Mouse (Mus musculus) layer of hippocampus, adult 8-10 months (tissue): Measurements from ENCODE around the gene Crhr2. TPM values are rescaled to one million over a fixed set of nuclear protein-coding genes. Genes with fewer than 3 reads are reported as not detected.

ENCODE experiments used
- DNase-seq, 2 experiments: peaks; one replicate each; pipeline ENCODE4 v3.0.0; 2022; ENCODE audit warnings: low spot score in 2 of 2
- total RNA-seq, 4 experiments: library from RNA; stranded (reverse); gene quantifications; 2 replicates each; pipeline ENCODE4 v1.2.4; 2022

The Crhr2 gene
- total RNA-seq, 4 experiments from 2014 or later: 4.0 to 5.9 (median 5.3) TPM

DNA sequence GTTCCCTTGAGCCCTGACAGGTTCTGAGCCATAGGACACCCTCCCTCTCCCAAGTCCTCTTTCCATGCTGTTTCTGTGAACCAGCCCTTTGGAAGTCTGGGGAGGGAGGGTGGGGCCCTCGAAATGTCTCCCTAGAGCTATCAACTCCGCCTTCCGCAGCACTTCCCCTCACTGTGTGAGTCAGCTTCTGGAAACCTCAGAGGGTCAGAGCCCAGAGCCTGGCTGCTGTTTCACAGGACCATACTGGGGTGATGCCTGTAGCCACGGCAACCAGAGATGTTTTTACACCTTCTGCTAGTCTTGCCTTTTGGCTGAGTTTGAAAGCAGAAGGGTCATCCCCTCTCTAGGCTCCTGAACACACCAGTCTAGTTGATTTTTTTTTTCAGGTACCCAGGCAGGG lies 9.8 kb downstream of the Crhr2 start:
- no peak for DNase-seq

DNA sequence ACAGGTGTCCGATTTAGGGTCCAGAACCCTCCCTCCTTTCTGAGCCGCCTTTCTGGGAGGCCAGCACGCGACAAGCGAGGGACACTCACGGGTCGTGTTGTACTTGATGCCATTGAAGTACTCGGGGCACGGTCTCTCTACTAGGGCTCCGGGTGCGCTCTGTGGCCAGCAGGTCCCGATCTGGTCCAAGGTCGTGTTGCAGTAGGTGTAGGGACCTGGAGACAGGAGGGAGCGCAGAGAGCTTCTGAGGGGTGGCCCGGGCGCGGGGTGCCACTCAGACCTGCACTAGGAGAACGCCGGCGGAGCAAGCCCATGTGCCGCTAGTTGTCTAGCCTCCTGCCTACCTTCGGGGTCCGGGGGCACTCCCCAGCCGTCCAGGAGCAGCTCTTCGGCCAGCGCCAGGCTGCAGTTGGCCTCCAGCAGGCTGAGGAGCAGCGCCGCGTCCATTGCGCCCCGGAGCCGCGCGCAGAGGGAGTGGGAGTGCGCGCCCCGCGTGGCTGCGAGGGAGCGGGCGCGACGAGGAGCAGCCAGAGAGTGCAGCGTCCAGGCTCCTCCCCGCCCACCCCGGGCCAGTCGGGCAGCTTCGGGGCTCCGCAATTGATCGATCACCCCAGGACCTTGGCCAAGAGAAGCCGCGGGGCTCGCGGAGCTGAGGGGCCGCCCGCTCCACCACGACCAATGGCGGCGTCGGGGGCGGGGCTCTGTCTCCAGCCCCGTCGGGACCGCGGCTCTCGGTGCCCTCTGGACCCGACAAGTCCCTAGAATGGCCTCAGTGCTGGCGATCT lies 15.3 kb downstream of the Crhr2 start:
- DNase-seq: no peak

DNA sequence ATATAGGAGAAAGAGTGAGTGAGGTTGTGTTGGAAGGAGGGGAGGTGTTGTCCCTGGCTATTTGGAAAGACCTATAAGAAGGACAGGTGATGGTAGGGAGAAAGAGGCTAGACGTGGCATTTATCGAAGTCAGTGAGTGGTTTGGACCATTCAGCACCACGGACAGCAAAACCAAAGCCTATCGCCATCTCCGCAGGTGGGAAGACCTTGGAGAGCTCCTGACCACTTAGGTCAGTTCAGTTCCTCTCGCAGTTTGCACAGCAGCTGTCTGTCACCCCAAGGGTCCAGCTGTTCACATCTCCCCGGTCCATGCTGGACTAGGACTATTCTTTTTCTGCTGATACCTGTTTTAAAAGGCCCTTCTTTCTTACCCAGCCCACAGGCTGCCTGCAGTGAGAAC lies 24.5 kb downstream of the Crhr2 start:
- no peak for DNase-seq

DNA sequence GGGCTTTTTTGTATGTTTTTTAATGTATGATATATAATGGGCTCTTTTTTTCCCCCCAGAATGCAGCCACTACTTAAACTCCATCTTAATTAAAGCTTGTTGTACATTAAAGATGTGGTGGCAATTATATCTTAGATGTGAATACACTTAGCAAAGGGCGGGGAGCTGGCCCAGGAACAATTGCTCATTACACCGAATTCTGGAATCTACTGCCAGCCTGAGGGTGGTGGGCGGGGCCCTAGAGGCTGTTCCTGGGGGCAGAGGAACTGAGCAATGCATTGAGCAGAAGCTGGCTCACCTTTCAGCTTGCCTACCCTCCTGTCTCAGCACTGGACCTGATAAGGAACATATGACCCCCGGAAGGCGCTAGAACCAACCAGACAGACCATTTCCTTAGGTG lies 34.2 kb downstream of the Crhr2 start:
- DNase-seq: no peak

DNA sequence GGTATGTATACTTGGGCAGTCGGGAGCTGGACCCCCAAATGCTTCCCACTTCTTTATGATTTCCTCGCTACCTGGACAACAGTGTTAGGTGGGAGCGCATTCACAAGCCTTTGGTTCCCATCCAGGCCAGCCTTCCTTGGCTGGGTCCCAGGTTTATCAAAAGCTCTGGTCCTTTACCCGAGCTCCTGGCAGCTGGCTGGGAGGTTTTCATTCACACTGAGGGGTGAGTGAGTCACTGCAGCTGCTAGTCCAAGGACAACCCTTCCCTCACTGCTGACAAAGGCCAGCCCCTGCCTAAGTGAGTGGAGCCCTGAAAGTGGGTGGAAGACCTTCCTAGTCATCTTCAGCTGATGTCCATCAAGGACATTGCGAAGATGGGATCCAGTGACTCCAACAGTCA lies 34.8 kb downstream of the Crhr2 start:
- DNase-seq: no peak

DNA sequence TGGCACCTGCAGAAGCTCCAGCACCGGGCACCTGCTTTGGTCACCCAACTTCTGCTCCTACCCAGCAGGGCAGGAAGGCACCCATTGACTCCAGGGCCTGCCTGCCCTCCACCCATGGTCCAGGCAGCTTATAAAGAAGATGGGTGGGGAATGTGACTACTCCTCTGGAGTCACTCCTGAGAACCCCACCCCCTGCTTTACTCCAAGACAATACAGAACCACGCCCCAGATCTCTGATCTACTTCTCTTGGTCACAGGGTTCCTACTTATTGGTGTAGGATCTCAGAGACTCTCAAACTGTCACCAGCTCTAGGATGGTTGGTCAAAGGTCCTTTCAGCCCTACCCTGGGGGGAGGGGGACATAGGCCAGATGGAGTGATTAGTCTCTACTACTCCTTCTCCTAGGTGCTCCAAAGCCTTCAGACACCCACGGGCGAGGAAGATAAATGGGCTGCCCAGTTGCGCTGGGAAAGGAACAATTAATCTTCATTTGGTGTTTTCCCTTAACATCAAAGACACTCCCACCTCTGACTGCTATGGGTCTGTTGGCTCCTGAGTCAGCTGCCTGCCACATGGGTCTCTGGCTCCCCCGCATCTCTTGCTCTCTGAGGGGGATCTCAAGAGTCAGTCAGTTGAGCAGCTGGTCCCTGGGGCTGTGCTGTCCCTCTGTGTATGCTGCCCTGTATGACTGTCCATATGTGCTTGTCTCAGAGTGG lies 39.2 kb downstream of the Crhr2 start:
- no peak for DNase-seq

DNA sequence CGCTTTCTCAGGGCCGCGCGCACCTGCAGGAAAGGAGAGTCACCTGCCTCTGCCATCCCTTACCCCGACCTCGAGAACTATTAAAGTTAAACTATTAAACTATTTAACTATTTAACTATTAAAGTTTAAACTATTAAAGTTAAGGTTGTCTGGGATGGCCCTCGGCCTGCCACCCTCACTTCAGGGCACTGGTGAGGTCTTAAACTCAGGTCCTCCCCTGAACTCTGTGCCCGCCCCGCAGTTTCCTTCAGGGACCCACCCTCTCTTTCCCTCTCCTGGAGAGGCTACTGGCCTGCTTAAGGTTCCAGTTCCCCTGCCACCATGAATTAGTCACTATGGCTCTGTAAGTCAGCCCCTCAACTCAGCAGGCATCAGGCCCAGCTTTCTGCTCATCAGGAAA lies 41.4 kb downstream of the Crhr2 start:
- no peak for DNase-seq

DNA sequence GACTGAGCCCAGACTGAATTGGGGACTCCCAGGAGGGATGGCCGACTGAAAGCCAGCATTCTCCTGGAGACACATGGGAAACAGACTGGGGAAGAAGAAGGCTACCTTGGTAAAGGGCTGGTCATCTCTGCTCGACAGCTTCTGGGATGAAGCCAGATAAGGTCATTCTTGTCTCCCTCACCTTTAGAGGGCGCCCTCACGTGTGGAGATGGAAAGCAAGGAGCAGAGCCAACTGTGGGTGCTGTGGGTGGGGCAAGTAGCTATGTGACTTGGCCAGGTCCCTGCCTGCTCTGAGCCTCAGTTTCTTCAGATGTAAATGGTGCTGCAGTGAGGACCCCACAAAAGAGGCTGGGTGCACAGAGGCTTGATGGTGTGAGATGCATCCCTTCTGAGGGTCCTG lies 42.2 kb downstream of the Crhr2 start:
- no peak for DNase-seq

DNA sequence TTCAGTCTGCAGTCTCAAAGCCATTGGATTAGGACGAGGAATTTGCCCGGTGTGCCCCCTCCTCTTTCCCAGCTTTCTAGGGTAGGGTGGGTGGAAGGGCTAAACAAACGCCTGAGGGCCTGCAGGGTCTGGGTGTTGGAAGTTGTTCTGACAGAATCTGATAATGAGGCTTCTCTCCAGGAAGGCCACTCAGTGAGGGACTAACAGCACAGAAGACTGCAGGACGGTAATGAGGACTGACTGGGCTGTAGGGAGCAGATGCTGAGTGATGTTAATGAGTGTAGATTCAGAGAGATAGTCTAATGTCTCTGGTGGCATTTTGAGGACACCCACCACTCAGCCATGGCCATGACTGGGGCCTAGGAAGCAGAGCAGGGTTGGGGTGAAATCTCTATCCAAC lies 45.5 kb downstream of the Crhr2 start:
- no peak for DNase-seq

DNA sequence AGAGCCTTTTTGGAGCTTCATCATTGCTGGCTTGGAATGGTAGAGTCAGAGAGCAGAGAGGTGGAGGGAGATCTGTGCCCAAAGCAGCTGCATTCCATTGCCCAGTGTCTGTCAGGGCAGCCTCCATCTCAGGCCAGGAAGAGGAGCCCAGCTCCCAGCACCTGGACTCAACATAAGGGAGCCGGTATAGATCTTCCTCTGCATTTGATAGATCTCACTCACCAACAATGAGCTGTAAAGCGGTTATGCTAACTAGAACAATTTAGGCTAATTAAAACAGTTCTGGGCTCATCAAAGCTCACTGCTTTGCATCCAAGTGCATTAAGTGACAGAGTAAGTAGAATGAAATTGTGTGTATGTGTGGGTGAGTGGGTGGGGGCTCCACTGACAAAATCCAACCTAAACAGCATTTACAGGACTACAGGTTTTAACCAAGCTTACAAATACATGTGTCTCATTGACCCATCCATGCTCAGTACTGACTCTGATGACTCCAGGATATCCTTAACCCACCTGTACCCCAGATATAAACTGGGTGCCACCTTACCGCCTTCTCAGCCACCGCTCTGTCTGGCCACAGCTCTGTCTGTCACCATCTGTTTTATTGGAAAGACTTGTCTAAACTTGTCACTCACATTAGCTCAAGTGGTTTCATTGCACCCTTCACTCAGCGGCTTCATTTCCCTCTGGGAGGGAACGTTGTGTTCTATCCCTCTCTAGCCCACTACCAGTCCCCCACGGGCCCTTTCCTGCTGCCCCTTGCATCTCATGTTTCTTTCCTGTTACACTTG lies 50.4 kb downstream of the Crhr2 start:
- DNase-seq: no peak

DNA sequence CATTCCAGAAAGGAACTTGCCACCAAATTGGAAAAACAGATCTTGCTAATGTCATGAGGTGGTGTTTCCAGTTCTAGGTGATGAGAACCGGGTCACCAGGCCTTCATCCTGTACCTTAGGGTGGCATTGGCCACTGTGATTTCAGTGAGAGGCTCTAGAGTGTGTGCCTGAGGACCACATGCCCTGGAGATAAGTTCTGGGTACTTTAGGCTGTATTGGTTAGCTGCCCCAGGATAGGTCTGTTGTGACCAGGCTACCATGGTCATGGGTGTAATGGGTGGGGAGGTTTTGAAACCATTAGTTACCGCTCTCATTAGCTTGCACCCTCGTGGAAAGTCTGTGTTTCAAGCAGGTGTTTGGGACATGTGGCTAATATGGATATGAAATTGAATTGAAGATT lies 51.4 kb downstream of the Crhr2 start:
- no peak for DNase-seq

DNA sequence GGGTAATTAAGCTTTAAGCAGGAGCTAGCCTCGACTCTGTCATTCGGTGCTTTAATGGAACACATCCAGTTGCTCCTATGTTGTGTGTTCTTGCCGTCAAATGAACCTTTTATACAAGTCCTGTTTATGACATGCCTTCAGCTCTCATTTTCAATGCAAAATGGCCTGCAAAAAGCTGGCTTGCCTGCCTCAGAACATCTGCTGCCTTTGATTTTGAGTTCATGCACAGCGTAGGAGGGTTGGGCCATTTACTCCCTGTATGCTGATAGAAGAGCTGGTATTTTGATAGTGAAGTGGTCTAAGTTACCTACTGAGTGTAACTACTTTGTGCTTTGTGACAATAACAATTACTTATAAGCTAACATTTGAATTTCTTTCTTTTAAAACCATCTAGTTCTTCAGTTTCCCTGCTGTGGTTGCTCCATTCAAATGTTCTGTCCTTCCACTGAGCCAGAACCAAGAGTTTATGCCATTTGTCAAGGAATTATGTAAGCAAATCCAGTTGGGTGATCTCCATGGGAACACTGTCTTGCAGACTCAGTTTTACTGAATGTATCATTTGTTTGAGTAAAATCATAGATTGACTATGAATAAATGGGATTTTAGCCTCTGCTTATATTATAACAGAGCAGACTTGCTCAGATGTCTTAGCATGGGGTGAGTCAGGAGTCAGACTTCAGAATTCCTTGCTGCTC lies 56.1 kb downstream of the Crhr2 start:
- DNase-seq: no peak

DNA sequence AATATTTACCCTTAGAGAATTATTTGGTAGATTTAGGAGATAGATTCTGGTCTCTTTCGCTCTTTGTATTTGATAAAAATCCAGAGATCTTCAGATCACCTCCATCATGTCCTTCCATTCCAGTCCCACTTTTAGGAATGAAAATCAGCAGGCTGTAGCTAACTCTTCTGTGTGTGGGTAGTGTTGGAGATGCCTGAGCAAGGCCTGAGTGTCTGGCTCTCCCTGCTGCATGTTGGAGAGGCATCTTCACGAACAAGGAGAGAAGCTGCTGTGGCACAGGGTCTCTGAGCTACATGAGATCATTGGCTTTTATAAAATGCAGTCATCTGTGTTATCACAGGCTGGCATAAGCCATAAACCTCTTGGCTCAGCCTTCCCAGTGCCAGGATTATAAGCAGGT lies 66.9 kb downstream of the Crhr2 start:
- DNase-seq: no peak

DNA sequence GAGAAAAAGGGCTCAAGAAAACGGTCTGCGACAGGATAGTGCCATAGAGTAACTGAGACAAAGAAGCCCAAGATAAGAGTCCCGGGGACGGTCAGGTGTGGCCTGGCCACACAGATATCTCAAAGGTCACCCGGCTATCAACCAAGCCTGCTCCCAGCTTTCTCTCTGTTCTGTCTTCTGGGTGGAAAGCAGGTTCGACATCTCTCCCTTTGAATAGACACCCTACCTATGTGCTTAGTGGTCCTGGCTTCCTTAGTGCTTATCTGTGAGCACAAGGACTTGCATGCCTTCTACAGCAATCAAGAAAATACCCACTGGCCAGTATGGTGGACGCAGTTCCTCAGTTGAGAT lies 68.4 kb downstream of the Crhr2 start:
- DNase-seq: no peak

DNA sequence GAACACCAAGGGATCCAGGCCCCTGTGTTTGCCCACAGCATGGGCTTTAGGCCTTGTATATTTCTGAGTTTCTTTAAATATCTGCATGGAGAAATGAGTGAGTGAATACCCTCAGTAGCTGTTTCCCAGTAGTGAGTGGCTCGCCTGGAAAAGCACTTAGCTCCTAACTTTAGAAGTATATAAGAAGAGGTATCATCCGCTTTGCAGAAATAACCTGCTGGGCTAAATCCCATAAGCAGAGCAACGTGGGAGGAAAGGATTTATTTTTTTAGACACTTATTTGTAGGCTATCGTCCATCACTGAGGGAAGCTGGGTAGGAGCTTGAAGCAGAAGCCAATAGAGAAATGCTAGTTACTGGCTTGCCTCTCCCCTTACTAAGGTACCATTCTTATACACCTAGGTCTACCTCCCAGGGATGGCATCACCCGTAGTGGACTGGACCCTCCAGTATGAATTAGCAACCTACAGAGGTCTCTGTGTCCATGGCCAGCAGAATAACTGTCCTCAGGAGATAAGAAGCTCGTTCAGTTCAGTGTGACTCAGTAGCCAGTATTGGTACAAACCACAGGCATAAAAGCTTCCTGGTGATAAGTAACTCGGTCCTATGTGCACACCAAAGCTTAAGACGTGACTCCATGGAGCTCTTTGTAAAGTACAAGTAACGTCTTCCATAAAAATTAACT lies 68.9 kb downstream of the Crhr2 start:
- DNase-seq: no peak

DNA sequence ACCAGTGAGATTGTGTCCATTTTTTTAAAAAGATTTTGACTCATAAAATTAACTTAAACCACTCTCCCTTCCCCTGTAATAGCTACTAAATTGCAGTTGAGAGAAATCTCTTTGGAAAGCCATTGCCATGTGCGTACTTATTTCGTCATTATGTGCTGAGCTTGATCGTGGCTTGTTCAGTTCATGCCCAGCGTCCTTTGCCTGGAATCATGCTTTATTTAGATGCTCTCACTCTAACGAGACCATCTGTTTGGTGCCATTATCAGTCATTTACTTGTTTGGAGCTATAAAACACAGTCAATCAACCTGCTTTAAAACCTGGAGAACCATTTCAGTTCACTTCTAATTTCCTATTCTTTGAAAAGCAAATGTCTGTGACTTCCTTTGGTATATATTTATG lies 70.6 kb downstream of the Crhr2 start:
- DNase-seq: peak in 1 of 2 experiments; percentile 18

DNA sequence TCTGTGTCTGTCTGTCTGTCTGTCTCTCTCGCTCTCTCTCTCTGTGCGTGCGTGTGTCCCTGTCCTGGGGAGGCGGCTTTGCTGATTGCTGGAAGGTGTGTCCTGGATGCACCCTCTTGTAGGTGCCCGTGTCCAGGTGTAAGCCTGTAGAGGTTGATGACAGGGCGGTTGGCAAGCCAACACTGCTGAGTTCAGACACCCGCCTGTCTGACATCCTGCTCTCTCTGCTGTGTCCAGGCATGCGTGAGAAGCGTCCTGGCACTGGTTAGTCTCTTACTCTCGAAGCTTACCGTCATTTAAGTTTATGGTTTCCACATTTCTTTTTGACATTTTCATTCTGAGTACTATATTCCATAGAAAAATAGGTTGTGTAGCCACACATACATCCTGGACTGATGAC lies 71.5 kb downstream of the Crhr2 start:
- DNase-seq: no peak

DNA sequence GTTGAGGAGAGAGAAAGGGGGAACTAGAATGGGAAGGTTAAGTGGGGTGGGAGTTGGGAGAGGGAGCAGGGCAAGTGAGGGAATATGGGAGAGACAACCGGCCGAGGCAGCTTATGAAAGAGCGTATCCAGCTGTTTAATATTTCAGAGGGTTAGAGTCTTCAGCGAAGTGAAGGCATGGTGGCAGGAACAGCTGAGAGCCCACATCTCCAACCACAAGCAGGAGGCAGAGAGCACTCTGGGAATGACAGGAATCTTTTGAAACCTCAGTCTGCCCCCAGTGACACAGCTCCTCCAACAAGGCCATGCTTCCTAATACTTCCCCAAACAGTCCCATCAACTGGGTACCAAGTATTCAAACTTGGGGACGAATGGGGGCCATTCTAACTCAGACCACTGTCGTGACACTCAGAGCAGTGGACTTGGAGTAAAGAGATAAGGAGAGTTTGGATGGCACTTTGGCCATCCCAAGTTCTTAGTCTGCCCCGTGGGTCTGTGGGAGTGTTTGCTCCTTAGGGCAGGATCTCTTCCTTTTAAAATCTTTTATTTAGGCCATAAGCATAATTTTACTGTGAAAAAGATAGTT lies 72.5 kb downstream of the Crhr2 start:
- DNase-seq: no peak

DNA sequence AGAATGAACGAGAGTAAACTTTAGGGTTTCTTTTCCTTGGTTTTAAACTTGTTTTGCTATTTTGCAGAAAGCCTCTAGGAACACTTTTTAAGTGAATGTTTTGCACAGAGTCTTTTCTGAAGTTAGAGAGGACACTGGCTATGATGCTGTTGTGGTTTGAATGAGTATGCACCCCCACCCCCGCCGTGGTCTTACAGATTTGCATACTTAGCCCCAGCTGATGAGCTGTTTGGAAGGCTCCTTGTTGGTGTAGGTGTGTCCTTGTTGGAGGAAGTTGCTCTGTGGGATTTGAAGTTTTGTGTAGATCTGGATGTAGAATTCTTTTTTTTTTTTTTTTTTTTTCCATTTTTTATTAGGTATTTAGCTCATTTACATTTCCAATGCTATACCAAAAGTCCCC lies 75.4 kb downstream of the Crhr2 start:
- no peak for DNase-seq

DNA sequence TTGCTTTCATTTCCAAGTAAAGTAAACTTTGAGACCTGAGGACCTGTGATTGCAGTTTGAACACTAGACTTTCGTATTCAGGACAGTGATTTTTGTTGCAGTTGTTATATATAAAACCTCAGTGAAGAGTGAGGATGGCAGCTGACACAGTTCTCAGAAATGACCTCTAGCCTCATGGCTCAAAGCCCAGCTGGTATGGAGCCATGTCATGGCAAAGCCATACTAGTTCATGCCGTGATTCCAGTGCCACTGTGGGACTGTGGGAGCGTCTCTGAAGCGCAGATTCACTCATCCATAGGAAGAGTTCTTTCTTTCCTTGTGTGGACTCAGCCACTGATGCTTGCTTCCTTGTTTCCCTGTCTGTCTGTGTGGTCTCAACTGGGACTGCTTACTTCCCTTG lies 78.3 kb downstream of the Crhr2 start:
- no peak for DNase-seq

DNA sequence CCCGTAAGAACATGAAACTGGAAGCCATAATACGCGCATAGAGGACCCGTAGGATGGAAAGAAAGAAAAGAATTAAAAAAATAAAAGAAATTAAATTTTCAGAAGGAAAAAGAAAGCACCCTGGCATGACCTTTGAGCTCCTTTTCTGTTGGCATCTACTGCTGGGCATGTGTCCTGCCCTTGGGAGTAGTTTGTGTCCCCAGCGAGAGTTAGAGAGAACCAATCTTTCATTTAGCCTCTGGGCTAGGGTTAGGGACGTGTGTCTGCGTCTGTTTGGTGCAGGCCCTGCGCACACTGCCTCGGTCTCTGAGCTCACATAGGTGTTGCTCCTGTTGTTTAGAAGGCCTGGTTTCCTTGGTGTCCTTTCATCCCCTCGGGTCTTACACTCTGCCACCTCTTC lies 83.6 kb downstream of the Crhr2 start:
- DNase-seq: no peak
